Comparison of ENCODE assay signal across 23 mouse cellular contexts in the genomic region with DNA sequence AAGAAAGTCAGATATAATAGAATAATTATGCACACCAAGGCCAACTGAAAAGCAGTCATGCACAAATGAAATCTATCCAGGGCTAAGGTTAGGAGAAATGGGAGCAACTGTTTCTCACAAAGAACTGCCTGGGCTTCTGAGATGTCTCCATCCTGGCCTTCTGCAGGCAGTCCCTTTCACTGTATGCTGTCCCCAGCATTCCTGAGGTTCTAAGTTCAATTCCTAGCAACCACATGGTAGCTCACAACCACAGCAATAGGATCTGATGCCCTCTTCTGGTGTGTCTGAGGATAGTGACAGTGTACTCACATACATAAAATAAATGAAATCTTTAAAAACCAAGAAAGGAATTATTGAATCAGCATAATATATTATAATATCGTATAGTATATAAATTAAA.
DNase-seq lines count a peak whose midpoint lies in the region; ATAC-seq and TF ChIP-seq lines count a peak whose summit lies in the region.
"Had no signal": no experiment of that assay in that cellular context is flagged by ENCODE, and none has a peak within 500 bp of the region (broad histone marks: within the 10 kb centered on the region; RNA-seq: fewer than 3 reads in every experiment).

No protein-coding gene starts in this region.

- H3K9ac ChIP-seq in forebrain, postnatal 0 days: no peak overlapping the region
- H3K9ac ChIP-seq: embryonic facial prominence, embryonic 15.5 days; heart, embryonic 12.5 days; stomach, embryonic 15.5 days had no signal

- intact Hi-C loops in left cerebral cortex, adult 2 months (cut with DNase I): no loop called here

- no peak overlapping the region for H3K4me3 ChIP-seq in left cerebral cortex, adult 2 months
- no peak overlapping the region for H3K4me3 ChIP-seq in forebrain, postnatal 0 days (ENCODE audit: low read depth, low read length)
- H3K4me3 ChIP-seq: embryonic facial prominence, embryonic 15.5 days; heart, embryonic 12.5 days; limb, embryonic 10.5 days; myocyte; stomach, embryonic 15.5 days had no signal

- no peak overlapping the region for H3K4me2 ChIP-seq in forebrain, postnatal 0 days (ENCODE audit: low read depth)
- H3K4me2 ChIP-seq: embryonic facial prominence, embryonic 15.5 days; heart, embryonic 12.5 days; stomach, embryonic 15.5 days had no signal

- H3K4me1 ChIP-seq in forebrain, postnatal 0 days (ENCODE audit: insufficient read depth): no peaks in the 10 kb centered on the region
- H3K4me1 ChIP-seq: embryonic facial prominence, embryonic 15.5 days; heart, embryonic 12.5 days; limb, embryonic 10.5 days; stomach, embryonic 15.5 days had no signal

- TF ChIP-seq CTCF in left cerebral cortex, adult 2 months (IDR thresholded peaks at IDR 0.05): peak; percentile 13; the same call in 1 of the 2 replicates
- TF ChIP-seq CTCF in forebrain, postnatal 0 days (IDR thresholded peaks at IDR 0.05; ENCODE audit: low read depth): 0 out of 2 replicates have a peak, but pooled peaks have one; percentile 3

- H3K9me3 ChIP-seq in forebrain, postnatal 0 days (ENCODE audit: low read length): no peaks in the 10 kb centered on the region
- H3K9me3 ChIP-seq: embryonic facial prominence, embryonic 15.5 days; heart, embryonic 12.5 days; limb, embryonic 10.5 days; stomach, embryonic 15.5 days had no signal

- H3K36me3 ChIP-seq in forebrain, postnatal 0 days (ENCODE audit: insufficient read depth): no peaks in the 10 kb centered on the region
- H3K36me3 ChIP-seq: embryonic facial prominence, embryonic 15.5 days; heart, embryonic 12.5 days; limb, embryonic 10.5 days; stomach, embryonic 15.5 days had no signal

- no peak overlapping the region for H3K27ac ChIP-seq in left cerebral cortex, adult 2 months
- no peak overlapping the region for H3K27ac ChIP-seq in forebrain, postnatal 0 days (ENCODE audit: low read depth, low read length)
- H3K27ac ChIP-seq: embryonic facial prominence, embryonic 15.5 days; limb, embryonic 10.5 days; stomach, embryonic 15.5 days had no signal

- 0 out of 2 replicates have a peak, but pooled peaks have one; percentile 20 for ATAC-seq in forebrain, postnatal 0 days
- ATAC-seq: activated CD4-positive, CD25-positive, alpha-beta regulatory T cell, adult 4 months; CD4-positive, CD25-positive, alpha-beta regulatory T cell, adult 4 months had no signal

- DNase-seq in embryo, embryonic 10.5 days (ENCODE audit: low spot score): peak; percentile 13
- DNase-seq in embryo, embryonic 10 days (ENCODE audit: low spot score): no peak
- no peak for DNase-seq in left cerebral cortex, adult 2 months (ENCODE audit: extremely low spot score in 1 of 2, low spot score in 2 of 2)
- DNase-seq in left cerebral cortex, adult 18-20 months (ENCODE audit: low spot score in 2 of 2): no peak
- DNase-seq in 3T3-L1 (ENCODE audit: low read depth, low spot score): peak; percentile 31
- DNase-seq in forebrain, postnatal 0 days: no peak
- no peak for DNase-seq in gastrocnemius, postnatal 4 days (ENCODE audit: low spot score in 2 of 2)
- no peak for DNase-seq in urinary bladder, adult 2 months (ENCODE audit: low spot score)
- DNase-seq: adrenal gland, postnatal 10 days; cerebellum, adult 9-11 months; heart, postnatal 14 days; kidney, postnatal 14 days; lung, adult 18-20 months; lung, postnatal 14 days; retina, postnatal 1 day; thymus, adult 2 months had no signal

- WGBS in forebrain, postnatal 0 days: 86% methylated on average over 1 of the region's 1 CpGs

- H3K27me3 ChIP-seq in forebrain, postnatal 0 days (ENCODE audit: insufficient read depth, low read length): no peaks in the 10 kb centered on the region
- H3K27me3 ChIP-seq: embryonic facial prominence, embryonic 15.5 days; heart, embryonic 12.5 days; stomach, embryonic 15.5 days had no signal

Comparison
In these comparisons a context has a peak if more than half of its experiments do, and no peak if none do; other contexts are left out.
1. DNase-seq: peak in embryo, embryonic 10.5 days (single experiment) and 3T3-L1 (single experiment); none in embryo, embryonic 10 days (single experiment), left cerebral cortex, adult 2 months (0 of 2), left cerebral cortex, adult 18-20 months (0 of 2), forebrain, postnatal 0 days (single experiment), gastrocnemius, postnatal 4 days (0 of 2) and urinary bladder, adult 2 months (single experiment).